Mouse (Mus musculus) stomach, postnatal 0 days (tissue): ENCODE data around the gene Abcb8.

Source experiments
- CTCF ChIP-seq: IDR thresholded peaks from 2 replicates; pipeline ENCODE4 v1.5.1; 2016; ENCODE audit warnings: antibody characterized with exemption, low read depth, mild to moderate bottlenecking, moderate library complexity
- EP300 ChIP-seq: optimal IDR thresholded peaks from 2 replicates; pipeline ENCODE3; 2016; ENCODE audit warnings: antibody characterized with exemption

- TF ChIP-seq CTCF = no peak
- no peak for TF ChIP-seq EP300
Observed at GRCm38 (mm10) chr5:24388246-24388915, 5.1 kb upstream of the Abcb8 start.
